Mouse (Mus musculus) kidney, postnatal 0 days (tissue): ENCODE results near the gene Plxnc1. TPM values are rescaled to one million over a fixed set of nuclear protein-coding genes. Genes with fewer than 3 reads are reported as not detected.

Source experiments
- ATAC-seq: fragments of 200-750 bp; cut with Nextera tagmentation; replicated peaks from 2 replicates; pipeline ENCODE4 v1.8.0; 2017; ENCODE audit warnings: low read depth, moderate number of reproducible peaks, moderate TSS enrichment, moderate library complexity; ENCODE audit not compliant: low FRiP score
- DNase-seq: peaks from one replicate; pipeline ENCODE4 v3.0.0-alpha.2; 2016; ENCODE audit warnings: low spot score
- H3K27ac ChIP-seq: fragments of 300-500 bp; sonication (generic); 2 replicates; pipeline ENCODE4 v1.5.1; 2014; ENCODE audit warnings: mild to moderate bottlenecking
- H3K27me3 ChIP-seq: fragments of 300-500 bp; sonication (generic); 2 replicates; pipeline ENCODE4 v1.6.1; 2014; ENCODE audit warnings: low read length, mixed read lengths; ENCODE audit not compliant: insufficient read depth
- H3K36me3 ChIP-seq: fragments of 300-500 bp; sonication (generic); 2 replicates; pipeline ENCODE4 v1.6.1; 2014; ENCODE audit warnings: low read length, mixed read lengths; ENCODE audit not compliant: insufficient read depth
- H3K4me1 ChIP-seq: fragments of 300-500 bp; sonication (generic); replicated peaks from 2 replicates; pipeline ENCODE4 v1.6.1; 2014; ENCODE audit warnings: antibody characterized with exemption, low read length, mixed read lengths; ENCODE audit not compliant: insufficient read depth
- H3K4me2 ChIP-seq: fragments of 300-500 bp; sonication (generic); 2 replicates; pipeline ENCODE4 v1.6.1; 2014; ENCODE audit warnings: mild to moderate bottlenecking, low read length, moderate library complexity, mixed read lengths
- H3K4me3 ChIP-seq: fragments of 300-500 bp; sonication (generic); replicated peaks from 2 replicates; pipeline ENCODE4 v1.5.1; 2014; ENCODE audit warnings: low read depth, low read length
- H3K9ac ChIP-seq: fragments of 300-500 bp; sonication (generic); 2 replicates; pipeline ENCODE4 v1.6.1; 2014; ENCODE audit warnings: low read depth, low read length
- H3K9me3 ChIP-seq: fragments of 300-500 bp; sonication (generic); replicated peaks from 2 replicates; pipeline ENCODE4 v1.6.1; 2016; ENCODE audit warnings: low read length, inconsistent platforms, mixed read lengths
- CTCF ChIP-seq: IDR thresholded peaks from 2 replicates; pipeline ENCODE4 v1.5.1; 2016; ENCODE audit warnings: antibody characterized with exemption, low read depth, mild to moderate bottlenecking, moderate library complexity
- WGBS: fragments of 180-500 bp; shearing (Covaris S2); extraction: QIAGEN DNeasy Blood & Tissue Kit; methylation state at CpG from one replicate; pipeline ENCODE4 v1.1.7; 2014; 5-methylcytosine and 5-hydroxymethylcytosine counted together
- polyA plus RNA-seq: library from polyadenylated mRNA; unstranded; fragments of >200 nt; fragmentation: Nextera tagmentation; extraction: Ambion mirVana; gene quantifications from 2 replicates; pipeline ENCODE4 v1.2.1, GENCODE M21; 2015

Gene Plxnc1
- polyA plus RNA-seq, 1 experiment from 2014 or later, result 1.3 TPM

GRCm38 (mm10) chr10:94863251-94863650 is 81.4 kb downstream of the Plxnc1 start:
- TF ChIP-seq CTCF, result no peak

GRCm38 (mm10) chr10:94860870-94861269 is 83.8 kb downstream of the Plxnc1 start:
- Histone ChIP-seq H3K36me3 (no peaks in the 10 kb centered on the region), H3K27ac (no peak overlapping the region), H3K4me1 (0 out of 2 replicates have a peak, but pooled peaks cover 3% of the 10 kb centered on the region), H3K27me3 (no peaks in the 10 kb centered on the region), H3K9me3 (no peaks in the 10 kb centered on the region), H3K4me3 (no peak overlapping the region), H3K9ac (no peak overlapping the region), H3K4me2 (no peak overlapping the region)
- ATAC-seq (no peak), DNase-seq (no peak)
- TF ChIP-seq CTCF, result no peak
- 94% methylated on average over 4 of the region's 4 CpGs for WGBS

More at GRCm38 (mm10) chr10:94863251-94863650, 81.4 kb downstream of the Plxnc1 start:
- ATAC-seq (no peak), DNase-seq (no peak)
- H3K27ac ChIP-seq, result no peak overlapping the region
- H3K36me3 ChIP-seq, result no peaks in the 10 kb centered on the region
- H3K9me3 ChIP-seq, result no peaks in the 10 kb centered on the region
- no peak overlapping the region for H3K4me3 ChIP-seq
- 0 out of 2 replicates have a peak, but pooled peaks cover 3% of the 10 kb centered on the region for H3K4me1 ChIP-seq
- H3K9ac ChIP-seq, result no peak overlapping the region
- no peaks in the 10 kb centered on the region for H3K27me3 ChIP-seq
- no peak overlapping the region for H3K4me2 ChIP-seq
- 74% methylated on average over 9 of the region's 9 CpGs for WGBS

GRCm38 (mm10) chr10:94858277-94859033 is 86.2 kb downstream of the Plxnc1 start:
- no peak for DNase-seq
- ATAC-seq, result no peak
- 90% methylated on average over 6 of the region's 6 CpGs for WGBS
- H3K4me2 ChIP-seq, result no peak overlapping the region
- no peaks in the 10 kb centered on the region for H3K36me3 ChIP-seq
- no peak for TF ChIP-seq CTCF
- H3K9ac ChIP-seq, result no peak overlapping the region
- no peak overlapping the region for H3K27ac ChIP-seq
- H3K9me3 ChIP-seq, result no peaks in the 10 kb centered on the region
- H3K4me3 ChIP-seq, result no peak overlapping the region
- H3K4me1 ChIP-seq, result no peaks in the 10 kb centered on the region
- no peaks in the 10 kb centered on the region for H3K27me3 ChIP-seq

GRCm38 (mm10) chr10:94850565-94850964 is 94.1 kb downstream of the Plxnc1 start:
- no peaks in the 10 kb centered on the region for H3K4me1 ChIP-seq
- H3K4me3 ChIP-seq, result no peak overlapping the region
- no peak for DNase-seq
- no peak for TF ChIP-seq CTCF
- ATAC-seq, result no peak
- no peaks in the 10 kb centered on the region for H3K36me3 ChIP-seq
- H3K27me3 ChIP-seq, result no peaks in the 10 kb centered on the region
- H3K27ac ChIP-seq, result no peak overlapping the region
- no peak overlapping the region for H3K4me2 ChIP-seq
- 28% methylated on average over 4 of the region's 4 CpGs for WGBS
- no peaks in the 10 kb centered on the region for H3K9me3 ChIP-seq
- H3K9ac ChIP-seq, result no peak overlapping the region

GRCm38 (mm10) chr10:94849930-94850329 is 94.7 kb downstream of the Plxnc1 start:
- Histone ChIP-seq H3K4me1 (no peaks in the 10 kb centered on the region), H3K36me3 (no peaks in the 10 kb centered on the region), H3K4me3 (no peak overlapping the region), H3K4me2 (no peak overlapping the region), H3K27me3 (no peaks in the 10 kb centered on the region), H3K27ac (no peak overlapping the region), H3K9me3 (no peaks in the 10 kb centered on the region), H3K9ac (no peak overlapping the region)
- TF ChIP-seq CTCF, result no peak
- DNase-seq (no peak), ATAC-seq (no peak)
- WGBS, result 76% methylated on average over 9 of the region's 9 CpGs

GRCm38 (mm10) chr10:94849360-94849759 is 95.3 kb downstream of the Plxnc1 start:
- Histone ChIP-seq H3K27me3 (no peaks in the 10 kb centered on the region), H3K9me3 (no peaks in the 10 kb centered on the region), H3K27ac (no peak overlapping the region), H3K4me1 (no peaks in the 10 kb centered on the region), H3K9ac (no peak overlapping the region), H3K4me3 (no peak overlapping the region), H3K4me2 (no peak overlapping the region), H3K36me3 (no peaks in the 10 kb centered on the region)
- no peak for TF ChIP-seq CTCF
- no peak for DNase-seq
- no peak for ATAC-seq
- WGBS, result 80% methylated on average over 4 of the region's 4 CpGs
